Mouse (Mus musculus): Measurements from ENCODE around the gene Dner.

- TF ChIP-seq CTCF (IDR thresholded peaks at IDR 0.05; ENCODE audit: extremely low read depth, insufficient read depth, insufficient read length, insufficient replicate concordance) (no peak), POLR2A (IDR thresholded peaks at IDR 0.05; ENCODE audit: low read depth, low read length) (no peak)
Observed at GRCm38 (mm10) chr1:84409514-84409913, 286.5 kb downstream of the Dner start.

All from spleen, adult 2 months (tissue).